Comparison of ENCODE assay signal across 8 mouse cellular contexts in genomic region chr4:107836758-107837157, GRCm38 (mm10). TPM values are rescaled to one million over a fixed set of nuclear protein-coding genes. Genes with fewer than 3 reads are reported as not detected.
DNase-seq lines count a peak whose midpoint lies in the region; ATAC-seq lines count a peak whose summit lies in the region.

No protein-coding gene starts in this region.

- H3K4me1 ChIP-seq in hindbrain, embryonic 13.5 days (replicated peaks) = peaks cover 78% of the 10 kb centered on the region
- peaks cover 72% of the 10 kb centered on the region for H3K4me1 ChIP-seq in midbrain, embryonic 10.5 days
- peaks cover 7% of the 10 kb centered on the region for H3K4me1 ChIP-seq in heart, embryonic 10.5 days

- no peak overlapping the region for H3K4me3 ChIP-seq in hindbrain, embryonic 13.5 days
- no peak overlapping the region for H3K4me3 ChIP-seq in midbrain, embryonic 10.5 days
- H3K4me3 ChIP-seq in heart, embryonic 10.5 days = no peak overlapping the region

- 19% methylated on average over 5 of the region's 5 CpGs for WGBS in hindbrain, embryonic 13.5 days
- 61% methylated on average over 5 of the region's 5 CpGs for WGBS in midbrain, embryonic 10.5 days
- WGBS in heart, embryonic 10.5 days = 80% methylated on average over 5 of the region's 5 CpGs

- ATAC-seq in hindbrain, embryonic 13.5 days (ENCODE audit: low FRiP score) = no peak

- H3K9me3 ChIP-seq in hindbrain, embryonic 13.5 days = no peaks in the 10 kb centered on the region
- H3K9me3 ChIP-seq in midbrain, embryonic 10.5 days (replicated peaks) = no peaks in the 10 kb centered on the region
- H3K9me3 ChIP-seq in heart, embryonic 10.5 days = no peaks in the 10 kb centered on the region

- DNase-seq in embryo, embryonic 10 days (ENCODE audit: low spot score) = peak; percentile 62
- DNase-seq in embryo, embryonic 9.5 days (ENCODE audit: extremely low spot score) = no peak
- DNase-seq in cerebellum, adult 9-11 months = peak; percentile 76
- peak; percentile 47 for DNase-seq in midbrain, embryonic 10.5 days (ENCODE audit: low spot score)
- DNase-seq in liver = no peak
- DNase-seq in heart, embryonic 10.5 days (ENCODE audit: low spot score) = no peak
- DNase-seq in lung, postnatal 14 days = no peak

- peaks cover 8% of the 10 kb centered on the region; the same call in 1 of the 2 replicates for H3K36me3 ChIP-seq in hindbrain, embryonic 13.5 days
- peaks cover 15% of the 10 kb centered on the region for H3K36me3 ChIP-seq in midbrain, embryonic 10.5 days
- H3K36me3 ChIP-seq in heart, embryonic 10.5 days = no peaks in the 10 kb centered on the region

- H3K4me2 ChIP-seq in hindbrain, embryonic 13.5 days = no peak overlapping the region

- H3K27ac ChIP-seq in hindbrain, embryonic 13.5 days = peak overlapping the region; percentile 95
- peak overlapping the region; percentile 92 for H3K27ac ChIP-seq in midbrain, embryonic 10.5 days (replicated peaks)
- H3K27ac ChIP-seq in heart, embryonic 10.5 days = no peak overlapping the region

- no peaks in the 10 kb centered on the region for H3K27me3 ChIP-seq in hindbrain, embryonic 13.5 days
- peaks cover 20% of the 10 kb centered on the region for H3K27me3 ChIP-seq in midbrain, embryonic 10.5 days (ENCODE audit: low read depth, poor library complexity, severe bottlenecking)
- H3K27me3 ChIP-seq in heart, embryonic 10.5 days (ENCODE audit: insufficient read depth, poor library complexity, severe bottlenecking) = peaks cover 51% of the 10 kb centered on the region

- H3K9ac ChIP-seq in hindbrain, embryonic 13.5 days = peak overlapping the region; percentile 68; the same call in 1 of the 2 replicates

RNA-seq across cellular contexts. Expression of gene Lrp8, which starts 34.7 kb away (rescaled TPM):
- 38.4 and 41.7 TPM in 2 replicates for polyA plus RNA-seq in hindbrain, embryonic 13.5 days (2015; fragmentation: Nextera tagmentation; extraction: Ambion mirVana)
- 10.4 and 15.0 TPM in 2 replicates for polyA plus RNA-seq in midbrain, embryonic 10.5 days (2016; fragmentation: Nextera tagmentation; extraction: Ambion mirVana)
- polyA plus RNA-seq in heart, embryonic 10.5 days (2016; fragmentation: Nextera tagmentation; extraction: Ambion mirVana) = 1.8 and 2.6 TPM in 2 replicates

RNA-seq across cellular contexts. Expression of gene Magoh, which starts 42.8 kb away (rescaled TPM):
- polyA plus RNA-seq in hindbrain, embryonic 13.5 days (2015; fragmentation: Nextera tagmentation; extraction: Ambion mirVana) = 135 and 137 TPM in 2 replicates
- polyA plus RNA-seq in midbrain, embryonic 10.5 days (2016; fragmentation: Nextera tagmentation; extraction: Ambion mirVana) = 219 and 263 TPM in 2 replicates
- 117 and 160 TPM in 2 replicates for polyA plus RNA-seq in heart, embryonic 10.5 days (2016; fragmentation: Nextera tagmentation; extraction: Ambion mirVana)

RNA-seq across cellular contexts. Expression of gene 0610037L13Rik, which starts 52.9 kb away (rescaled TPM):
- 93.7 and 93.8 TPM in 2 replicates for polyA plus RNA-seq in hindbrain, embryonic 13.5 days (2015; fragmentation: Nextera tagmentation; extraction: Ambion mirVana)
- polyA plus RNA-seq in midbrain, embryonic 10.5 days (2016; fragmentation: Nextera tagmentation; extraction: Ambion mirVana) = 113 TPM in 2 replicates
- 94.4 and 102 TPM in 2 replicates for polyA plus RNA-seq in heart, embryonic 10.5 days (2016; fragmentation: Nextera tagmentation; extraction: Ambion mirVana)

Comparison
In these comparisons a context has a peak if more than half of its experiments do, and no peak if none do; other contexts are left out.
1. DNase-seq: peak in embryo, embryonic 10 days (single experiment), cerebellum, adult 9-11 months (single experiment) and midbrain, embryonic 10.5 days (single experiment); none in embryo, embryonic 9.5 days (single experiment), liver (single experiment), heart, embryonic 10.5 days (single experiment) and lung, postnatal 14 days (single experiment).